Mouse (Mus musculus) erythroblast, adult 5-6 weeks (primary cell): ENCODE data around the gene Cpne4. TPM values are rescaled to one million over a fixed set of nuclear protein-coding genes. Genes with fewer than 3 reads are reported as not detected.

Experiments used
- ATAC-seq: replicated peaks from 2 replicates; pipeline ENCODE4 v1.8.0; 2016; ENCODE audit warnings: moderate number of reproducible peaks, mild to moderate bottlenecking, moderate TSS enrichment, inconsistent platforms; ENCODE audit not compliant: poor library complexity, low FRiP score, severe bottlenecking
- total RNA-seq, 2 experiments: library from RNA; stranded (forward) in 1 of 2; stranded (reverse) in 1 of 2; fragments of 150-400 nt in 1 of 2; fragments of 200-764, 138-1000 nt in 1 of 2; gene quantifications; 2 replicates each; pipeline versions ENCODE4 v1.2.3 to v1.2.4; 2015 to 2017; ENCODE audit warnings: low replicate concordance in 2 of 2

The Cpne4 gene
- total RNA-seq, 2 experiments from 2014 or later, result not detected

DNA sequence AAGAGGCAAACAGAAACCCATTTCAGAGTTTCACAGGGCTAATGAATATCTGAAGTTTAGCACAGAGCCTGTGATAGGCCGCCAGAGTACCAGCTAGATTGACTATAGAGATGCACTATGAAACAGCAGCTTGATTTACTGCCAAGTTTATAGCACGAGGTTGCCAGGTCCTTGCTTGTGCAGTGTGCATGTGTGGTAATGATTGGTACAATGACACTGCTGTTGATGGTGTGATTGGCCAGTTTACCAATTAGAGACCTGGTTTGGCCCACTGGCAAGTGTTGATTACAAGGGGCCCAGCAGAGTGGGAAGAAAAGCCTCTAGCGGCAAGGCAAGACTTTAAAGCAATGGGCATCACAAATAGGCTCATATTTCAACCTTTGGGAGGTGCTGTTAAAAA, 306.6 kb downstream of the Cpne4 start:
- no peak for ATAC-seq

GRCm38 (mm10) chr9:104854245-104854921, 307.3 kb downstream of the Cpne4 start:
- no peak for ATAC-seq

DNA sequence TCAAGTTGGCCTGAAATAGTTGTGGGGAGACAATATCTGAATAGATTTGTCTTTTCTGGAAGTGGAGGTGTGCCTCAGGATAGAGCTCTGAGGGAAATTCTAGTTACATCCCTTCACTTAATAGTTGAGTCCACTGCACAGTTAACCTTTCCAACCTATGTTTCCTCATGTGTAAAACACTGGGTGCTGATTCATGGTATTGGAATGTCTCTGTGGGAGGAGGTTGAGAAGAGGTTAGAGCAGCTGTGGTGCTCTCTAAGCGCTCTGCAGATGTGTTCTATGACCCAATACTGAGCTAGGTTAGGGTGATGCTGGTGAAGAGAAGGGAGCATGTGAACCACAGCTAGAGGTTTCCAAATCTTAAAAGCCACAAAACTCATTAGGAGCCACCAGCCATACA, 318.7 kb downstream of the Cpne4 start:
- no peak for ATAC-seq

DNA sequence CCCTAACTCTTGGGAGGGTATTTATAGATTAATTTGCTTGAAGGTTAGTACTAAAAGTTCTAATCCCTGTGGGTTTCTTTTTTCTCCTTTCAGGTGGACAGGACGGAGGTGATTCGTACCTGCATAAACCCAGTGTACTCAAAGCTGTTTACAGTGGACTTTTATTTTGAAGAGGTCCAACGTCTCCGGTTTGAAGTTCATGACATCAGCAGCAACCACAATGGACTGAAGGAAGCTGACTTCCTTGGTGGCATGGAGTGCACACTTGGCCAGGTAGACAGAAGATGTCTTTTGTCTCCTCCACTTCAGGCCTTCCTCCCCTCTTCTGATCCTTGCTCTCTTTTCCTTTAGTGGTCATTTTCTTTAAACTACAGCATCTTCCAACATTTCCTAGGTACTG, 325.5 kb downstream of the Cpne4 start:
- ATAC-seq, result no peak

DNA sequence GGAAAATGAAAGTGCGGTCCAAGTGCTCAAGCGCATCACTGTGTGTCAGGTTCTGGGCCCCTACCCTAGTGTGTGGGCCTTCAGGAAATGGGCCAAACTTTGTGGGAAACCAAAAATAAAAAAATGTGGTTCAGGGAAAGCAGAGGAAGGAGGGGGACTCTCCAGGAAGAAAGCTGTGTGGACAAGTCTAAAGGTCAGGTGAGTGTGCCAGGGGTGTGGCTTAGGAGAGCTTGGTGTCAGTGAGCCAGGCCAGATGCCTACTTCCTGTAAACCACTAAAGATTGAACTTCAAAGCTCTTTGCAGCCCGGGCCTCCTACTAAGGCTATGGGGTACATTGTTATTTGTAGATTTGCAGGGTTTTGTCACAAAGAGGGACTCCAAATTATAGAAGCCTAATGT, 327.1 kb downstream of the Cpne4 start:
- no peak for ATAC-seq

GRCm38 (mm10) chr9:104877014-104877413, 329.9 kb downstream of the Cpne4 start:
- ATAC-seq, result no peak

DNA sequence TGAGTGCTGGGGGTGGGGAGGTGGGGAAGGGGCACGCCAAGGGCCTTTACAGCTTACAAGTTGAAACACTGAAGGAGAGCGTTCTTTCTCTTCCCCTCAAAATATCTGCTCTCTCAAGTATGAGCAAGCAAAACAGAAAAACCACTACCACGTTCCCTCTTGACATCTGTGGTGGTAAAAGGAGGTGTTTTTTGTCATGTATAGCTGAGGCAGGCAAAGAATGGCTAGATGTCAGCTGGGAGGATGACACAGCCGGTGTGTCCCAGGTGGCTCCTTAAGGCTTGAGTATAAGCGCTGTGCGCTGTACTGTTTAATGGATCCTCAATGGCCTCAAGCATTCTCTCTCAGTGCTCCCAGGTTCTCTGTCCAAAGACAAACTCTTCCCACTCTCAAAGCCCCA, 331.5 kb downstream of the Cpne4 start:
- no peak for ATAC-seq

- ATAC-seq, result no peak
These were observed 343.4 kb downstream of the Cpne4 start for GRCm38 (mm10) chr9:104890517-104890916.

DNA sequence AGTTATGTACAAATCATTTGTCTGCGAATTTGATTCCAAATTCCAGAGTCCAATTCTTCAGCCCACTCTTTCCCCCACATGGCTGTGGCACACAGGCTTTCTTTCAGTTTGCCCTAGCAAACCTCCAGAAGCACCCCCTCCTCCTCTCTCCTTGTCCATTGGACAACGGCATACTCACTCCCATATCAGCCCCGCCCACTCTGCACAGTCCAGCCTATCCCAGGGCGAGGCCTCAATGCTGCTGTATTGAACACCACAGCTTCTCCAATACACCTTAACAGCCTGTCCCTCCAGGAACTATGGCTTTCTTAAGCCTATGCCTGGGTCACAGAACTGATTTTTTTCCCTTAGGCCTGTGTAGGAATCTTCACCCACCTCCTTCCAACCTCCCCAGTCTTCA, 348.3 kb downstream of the Cpne4 start:
- ATAC-seq, result no peak

- ATAC-seq, result no peak
These were observed 354.0 kb downstream of the Cpne4 start for GRCm38 (mm10) chr9:104901118-104901517.

DNA sequence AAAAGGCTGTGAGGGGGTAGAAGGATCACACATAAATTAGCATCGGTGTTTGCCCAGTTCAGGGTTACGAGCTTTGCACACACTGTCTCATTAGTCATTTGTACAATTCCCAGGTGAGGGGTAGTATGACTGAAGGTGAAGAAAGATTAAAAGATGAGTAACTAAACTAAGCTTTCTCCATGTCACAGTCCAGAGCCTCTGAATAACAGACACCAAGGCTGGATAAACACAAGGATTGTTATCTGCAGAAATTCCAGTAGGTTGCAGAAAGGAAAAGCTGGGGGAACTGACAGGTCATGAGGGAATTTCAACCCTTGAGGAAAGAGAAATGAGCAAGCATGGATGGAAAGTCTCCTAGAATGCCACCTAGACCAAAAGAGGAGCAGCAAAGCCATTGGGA, 354.7 kb downstream of the Cpne4 start:
- ATAC-seq, result no peak

GRCm38 (mm10) chr9:104912686-104913085, 365.6 kb downstream of the Cpne4 start:
- ATAC-seq, result no peak

DNA sequence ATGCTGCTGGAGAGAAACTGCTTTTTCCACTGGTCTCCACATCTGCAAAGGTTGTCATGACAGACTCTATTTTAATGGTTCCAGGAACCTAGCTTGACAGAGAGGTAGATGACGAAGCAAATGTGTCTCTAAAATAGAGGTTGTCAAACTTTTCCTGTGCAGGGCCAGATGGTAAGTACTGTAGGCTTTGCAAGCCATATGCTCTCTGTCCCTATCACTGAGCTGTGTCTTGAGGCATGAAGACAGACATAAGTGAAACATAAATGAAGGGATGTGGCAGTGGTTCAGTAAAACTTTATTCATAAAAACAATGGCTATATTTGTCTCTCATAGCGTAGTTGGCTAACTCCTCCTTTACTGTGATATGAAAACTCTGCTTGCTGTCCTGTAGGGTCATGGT, 366.2 kb downstream of the Cpne4 start:
- ATAC-seq, result no peak

- no peak for ATAC-seq
These were observed 374.1 kb downstream of the Cpne4 start for GRCm38 (mm10) chr9:104921197-104921596.

DNA sequence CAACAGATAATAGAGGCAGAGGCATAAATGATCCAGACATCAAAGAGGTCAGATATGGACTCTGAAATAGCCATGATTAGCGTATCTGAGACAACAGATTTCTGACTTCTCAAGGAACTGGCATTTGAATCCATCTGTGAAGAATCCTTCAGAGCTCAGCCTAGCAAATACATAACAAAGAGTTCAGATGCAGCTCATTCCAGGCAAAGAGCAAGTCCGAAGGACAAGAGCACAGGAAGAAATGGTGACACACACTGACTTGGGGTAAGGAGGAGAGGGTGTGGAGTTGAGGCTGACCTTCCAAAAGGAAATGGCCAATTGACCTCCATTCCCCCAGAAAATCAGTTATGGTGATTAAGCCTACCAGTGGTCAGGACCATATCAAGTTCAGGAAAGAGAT, 375.0 kb downstream of the Cpne4 start:
- no peak for ATAC-seq

GRCm38 (mm10) chr9:104928806-104929205, 381.7 kb downstream of the Cpne4 start:
- no peak for ATAC-seq

- ATAC-seq, result no peak
These were observed 393.3 kb downstream of the Cpne4 start for GRCm38 (mm10) chr9:104940389-104940788.

- ATAC-seq, result no peak
These were observed 403.5 kb downstream of the Cpne4 start for GRCm38 (mm10) chr9:104950551-104950950.

DNA sequence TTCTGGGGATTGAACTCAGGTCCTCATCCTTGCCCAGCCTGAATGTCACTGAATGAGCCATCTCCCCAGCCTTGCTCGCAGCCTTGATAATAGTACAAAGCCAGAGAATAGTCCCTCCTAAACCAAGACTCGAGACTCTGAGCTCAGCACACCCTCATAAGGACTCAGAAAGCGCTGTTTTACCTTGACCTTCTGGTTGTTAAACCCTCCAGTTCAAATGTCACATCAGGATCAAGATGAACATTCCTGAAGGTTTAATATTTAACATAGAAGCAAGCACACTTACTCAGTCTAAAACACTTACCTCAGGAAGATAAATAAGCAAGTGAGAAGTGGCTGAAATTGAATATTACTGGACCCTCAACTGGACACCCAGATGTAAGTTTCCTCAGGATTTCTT, 405.1 kb downstream of the Cpne4 start:
- no peak for ATAC-seq

DNA sequence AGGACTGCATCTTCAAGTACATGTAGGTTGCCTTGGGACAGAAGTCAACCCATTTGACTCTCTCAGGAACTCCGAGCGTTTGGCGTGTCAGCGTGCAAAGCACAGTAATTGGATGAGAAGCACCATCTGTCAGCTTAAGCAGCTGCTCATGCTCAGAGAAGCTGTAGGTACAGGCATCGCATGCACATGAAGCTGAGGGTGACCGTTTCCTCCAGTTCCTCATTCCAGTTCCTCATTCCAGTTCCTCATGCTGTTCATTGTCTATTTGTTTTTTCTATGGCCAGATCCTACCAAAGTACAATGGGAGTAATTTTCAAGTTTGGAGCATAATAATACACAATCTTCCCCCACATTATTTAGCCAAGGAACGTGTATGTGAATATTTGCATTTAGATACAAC, 425.7 kb downstream of the Cpne4 start:
- ATAC-seq, result no peak

- ATAC-seq, result no peak
These were observed 435.0 kb downstream of the Cpne4 start for GRCm38 (mm10) chr9:104981934-104982548.

GRCm38 (mm10) chr9:104998225-104998624, 451.1 kb downstream of the Cpne4 start:
- no peak for ATAC-seq
